Mouse (Mus musculus) spleen, adult 2 months (tissue): ENCODE data around the gene Jak1.

Experiments used
- CTCF ChIP-seq: fragments of 200-500 bp; IDR thresholded peaks from 2 replicates; pipeline ENCODE4 v1.5.1; 2011; ENCODE audit warnings: mild to moderate bottlenecking, inconsistent platforms; ENCODE audit not compliant: insufficient read depth, insufficient read length, insufficient replicate concordance; ENCODE audit errors: extremely low read depth
- POLR2A ChIP-seq: fragments of 200-500 bp; IDR thresholded peaks from 2 replicates; pipeline ENCODE4 v1.6.1; 2011; ENCODE audit warnings: low read depth, low read length, inconsistent platforms

DNA sequence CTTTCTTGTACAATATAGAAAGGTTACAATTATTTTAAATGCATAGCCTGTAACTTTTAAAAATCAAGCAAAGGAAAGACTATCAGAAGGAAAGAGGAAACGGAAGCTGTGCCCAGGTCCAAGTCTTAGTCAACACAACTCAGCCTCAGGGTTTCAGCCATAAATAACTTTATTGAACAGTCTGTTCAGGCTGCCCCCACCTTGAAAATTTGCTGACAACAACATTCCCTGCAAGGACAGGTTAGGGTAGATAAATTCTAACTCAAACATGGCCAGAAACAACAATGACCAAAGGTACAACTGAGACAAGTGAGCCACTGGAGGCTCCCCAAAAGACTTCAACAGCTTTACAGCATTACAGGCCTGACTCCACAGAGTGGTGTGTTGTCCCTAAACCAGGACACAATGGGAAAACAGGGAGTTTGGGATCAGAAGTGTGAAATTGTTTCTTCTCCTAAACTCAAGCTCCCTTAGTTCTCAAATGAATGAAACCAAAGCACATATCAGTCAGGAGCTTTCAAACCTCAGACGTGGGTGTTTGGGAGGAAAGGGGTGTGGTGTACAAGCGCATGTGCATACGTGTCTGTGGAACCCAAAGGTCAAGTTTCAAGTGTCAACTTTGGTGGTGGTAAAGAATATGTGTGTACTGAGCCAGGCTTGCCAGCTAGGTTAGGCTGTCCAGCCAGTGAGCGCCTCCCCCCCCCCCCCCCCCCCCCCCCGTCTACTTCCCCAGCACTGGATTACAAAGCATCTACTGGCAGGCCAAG lies 14.9 kb downstream of the Jak1 start:
- TF ChIP-seq CTCF, result no peak
- no peak for TF ChIP-seq POLR2A
